Mouse (Mus musculus): ENCODE data around the gene Tomm5.

DNA sequence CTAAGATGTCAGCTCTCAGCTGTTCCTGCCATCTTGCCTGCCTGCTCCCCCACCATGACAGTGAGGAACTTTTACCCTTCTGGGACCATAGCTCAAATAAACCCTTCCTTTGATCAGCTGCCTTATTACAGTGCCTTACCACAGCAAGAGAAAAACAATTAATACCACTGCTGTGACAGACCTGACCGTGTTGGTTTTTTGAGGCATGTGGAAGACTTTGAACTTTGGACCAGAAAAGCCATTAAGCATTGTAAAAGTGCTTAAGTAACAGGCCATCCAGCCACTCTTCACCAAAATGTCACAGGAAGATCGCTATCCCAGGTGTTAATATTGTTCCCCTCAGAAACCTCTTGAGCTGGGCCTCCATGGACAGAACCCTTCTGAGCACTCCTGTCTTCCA lies 43.3 kb downstream of the Tomm5 start:
- TF ChIP-seq CTCF (IDR thresholded peaks at IDR 0.05; ENCODE audit: extremely low read depth, insufficient read length, insufficient replicate concordance, low read depth, low read length) (no peak), POLR2A (IDR thresholded peaks at IDR 0.05; ENCODE audit: low read depth, low read length) (no peak)

Measured in small intestine, adult 2 months (tissue).